Mouse (Mus musculus) thymus, postnatal 14 days (tissue): ENCODE data around the gene Rpl31.

ENCODE experiments used
- DNase-seq: peaks from one replicate; pipeline ENCODE4 v3.0.0; 2021

Gene Rpl31

DNA sequence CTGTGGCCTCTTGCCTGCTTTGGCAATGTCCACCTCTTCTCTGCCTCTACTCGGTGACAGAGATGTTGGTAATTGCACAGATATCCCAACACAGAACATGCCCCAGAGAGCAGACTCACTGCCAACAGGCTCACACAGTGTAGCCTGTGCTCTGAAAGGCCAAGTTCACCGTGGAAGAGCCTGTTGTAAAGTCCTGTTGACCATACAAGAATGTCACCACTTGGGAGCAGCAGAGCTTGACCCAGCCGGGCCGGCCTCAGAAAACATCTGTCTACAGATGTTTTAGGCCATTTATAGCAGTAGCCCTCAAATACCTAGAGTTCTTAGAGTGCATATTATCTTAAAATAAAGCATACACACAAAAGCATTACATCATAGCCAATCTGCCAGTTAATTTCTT lies 39.5 kb downstream of the Rpl31 start:
- DNase-seq = no peak

DNA sequence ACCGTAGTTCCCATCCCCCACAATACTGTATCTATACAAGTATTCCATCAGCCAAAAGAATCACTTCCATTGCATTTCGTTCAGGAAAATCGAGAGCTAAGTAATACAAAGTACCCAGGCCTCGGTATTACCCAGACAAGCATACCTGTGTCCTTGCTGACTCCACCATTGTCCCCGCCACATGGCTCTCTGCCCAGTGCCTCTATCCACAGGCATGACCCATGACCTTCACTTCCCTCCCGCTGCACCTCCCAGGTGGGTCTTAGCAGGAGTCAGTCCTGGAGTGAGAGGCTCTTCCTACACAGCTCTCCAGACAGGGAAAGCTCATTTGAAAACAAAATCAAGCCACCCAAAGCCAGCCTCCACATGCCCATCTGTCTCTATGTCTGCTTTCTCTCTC lies 40.5 kb downstream of the Rpl31 start:
- DNase-seq = no peak

DNA sequence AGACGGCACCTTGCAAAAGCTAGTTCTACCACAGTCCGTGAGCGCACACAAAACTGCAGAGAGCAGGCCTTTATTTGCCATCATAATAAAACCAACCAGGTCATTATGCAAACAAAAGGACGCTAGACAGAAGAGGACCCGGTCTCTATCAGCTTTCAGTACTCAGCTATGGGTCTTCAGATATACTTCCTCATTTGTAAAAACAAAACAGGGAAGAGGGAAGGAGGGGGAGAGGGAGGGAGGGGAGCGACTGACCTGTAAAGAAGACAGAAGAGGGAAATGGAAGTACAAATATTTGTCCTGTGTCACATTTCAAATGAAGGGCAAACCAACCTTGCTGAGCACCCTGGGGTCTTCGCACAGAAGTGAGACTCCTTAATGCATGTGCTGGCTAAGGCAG lies 41.0 kb downstream of the Rpl31 start:
- no peak for DNase-seq

DNA sequence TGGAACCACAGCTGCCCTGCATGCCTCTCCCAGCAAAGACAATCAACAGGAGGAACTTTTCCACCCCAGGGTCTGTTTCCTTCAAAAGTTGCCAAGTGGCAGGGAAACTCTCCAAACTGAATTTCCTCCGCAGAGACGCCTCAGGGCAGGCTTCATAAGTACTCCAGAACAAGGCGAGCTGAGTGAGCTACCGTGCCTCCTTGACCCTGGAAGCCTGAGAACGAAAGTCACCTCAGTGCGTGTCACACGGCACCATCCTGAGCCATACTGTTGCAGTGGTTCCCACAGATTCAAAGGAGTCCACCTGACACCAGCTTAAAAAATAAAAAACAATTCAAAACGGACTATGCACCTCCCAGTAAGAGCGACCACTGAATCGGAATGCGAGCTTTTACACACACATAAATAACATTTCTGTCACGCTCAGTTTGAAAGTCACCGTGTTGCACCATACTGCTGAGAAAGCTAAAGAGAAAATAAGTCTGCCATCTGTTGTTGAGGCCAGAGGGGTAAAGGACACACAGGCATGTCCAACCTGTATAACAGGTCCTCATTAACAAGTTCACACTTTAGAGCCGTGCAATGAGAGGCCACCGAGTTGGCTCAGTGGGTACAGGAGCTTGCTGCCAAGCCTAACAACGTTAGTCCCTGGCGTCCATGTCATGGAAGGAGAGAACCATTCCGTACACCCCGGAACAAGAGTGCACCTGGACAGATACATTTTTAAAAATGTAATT lies 42.6 kb downstream of the Rpl31 start:
- DNase-seq = no peak

DNA sequence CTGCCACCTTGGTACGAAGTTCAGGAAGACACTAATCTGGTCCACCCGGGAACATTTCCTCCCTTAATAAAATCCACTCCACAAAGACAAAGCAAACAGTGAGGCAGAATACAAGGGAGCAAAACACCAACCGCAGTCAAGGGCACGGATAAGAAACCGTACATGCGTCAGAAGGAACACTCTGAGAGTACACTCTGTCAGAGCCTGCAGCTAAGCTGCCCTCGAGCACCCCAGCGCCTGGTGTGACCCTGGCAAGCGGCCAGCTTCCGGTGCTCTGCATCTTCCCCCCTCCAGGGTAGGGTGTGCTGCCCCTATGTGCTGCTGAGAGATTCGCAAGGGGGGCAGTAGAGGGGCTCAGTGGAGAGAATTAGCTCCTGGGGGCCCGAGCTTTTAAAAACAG lies 50.2 kb downstream of the Rpl31 start:
- DNase-seq = peak; percentile 76

DNA sequence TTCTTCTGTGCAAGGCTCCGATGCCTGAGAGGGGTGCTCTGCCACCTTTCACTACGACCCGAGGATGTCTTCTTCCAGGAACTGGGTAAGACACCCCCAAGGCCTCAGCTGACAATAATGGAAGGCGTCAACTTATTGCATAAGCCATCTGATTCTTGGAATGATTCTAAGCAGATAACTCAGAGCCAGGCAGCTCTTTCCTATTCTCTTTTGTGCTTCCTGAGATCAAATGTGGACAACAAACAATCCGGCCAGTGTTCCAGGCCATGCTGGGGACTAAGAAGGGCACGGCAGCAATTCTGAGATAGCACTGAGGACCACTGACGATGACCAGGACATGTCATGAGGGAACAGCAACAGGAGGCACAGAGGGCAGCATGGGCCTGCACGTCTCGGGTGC lies 51.2 kb downstream of the Rpl31 start:
- no peak for DNase-seq

DNA sequence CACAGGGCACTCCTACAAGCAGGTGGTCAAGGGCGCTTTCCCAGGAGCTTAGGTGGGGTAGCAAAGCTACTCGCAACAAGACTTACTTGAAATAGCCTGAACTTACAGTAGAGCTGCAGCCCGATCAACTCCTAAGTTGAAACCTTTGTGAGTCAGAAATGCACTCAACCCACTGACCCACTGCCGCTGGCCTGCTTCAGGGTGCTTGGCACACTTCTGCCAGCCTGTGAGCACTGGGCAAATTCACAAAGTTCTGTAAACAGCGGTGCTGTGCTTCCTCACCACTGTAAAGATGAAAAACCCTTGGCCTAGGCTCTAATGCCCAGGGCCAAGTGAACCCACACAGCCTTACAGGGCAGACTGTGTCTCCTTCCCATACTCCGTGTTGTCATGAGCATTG lies 53.3 kb downstream of the Rpl31 start:
- DNase-seq = no peak
